Mouse (Mus musculus) midbrain, postnatal 0 days (tissue): ENCODE measurements at regions not wholly inside any gene's neighbourhood (a gene's known extent, or its start where the extent isn't known, plus 50 kb on each side); places are given as distances from the start of the nearest gene placed in this dataset.

Source experiments
- ATAC-seq: fragments of 200-750 bp; cut with Nextera tagmentation; 2 replicates; pipeline ENCODE4 v1.8.0; 2017; ENCODE audit warnings: moderate number of reproducible peaks, mild to moderate bottlenecking, moderate TSS enrichment, moderate library complexity; ENCODE audit not compliant: low FRiP score
- DNase-seq: peaks from one replicate; pipeline ENCODE4 v3.0.0-alpha.2; 2015; ENCODE audit warnings: low spot score
- H3K27ac ChIP-seq: fragments of 300-500 bp; sonication (generic); 2 replicates; pipeline ENCODE4 v1.5.1; 2014; ENCODE audit warnings: low read depth, mild to moderate bottlenecking, low read length, mixed read lengths
- H3K27me3 ChIP-seq: fragments of 300-500 bp; sonication (generic); 2 replicates; pipeline ENCODE4 v1.6.1; 2014; ENCODE audit warnings: low read length, control low read depth, mixed read lengths; ENCODE audit not compliant: insufficient read depth
- H3K36me3 ChIP-seq: fragments of 300-500 bp; sonication (generic); 2 replicates; pipeline ENCODE4 v1.6.1; 2014; ENCODE audit warnings: low read length, control low read depth, mixed read lengths; ENCODE audit not compliant: insufficient read depth
- H3K4me1 ChIP-seq: fragments of 300-500 bp; sonication (generic); 2 replicates; pipeline ENCODE4 v1.6.1; 2014; ENCODE audit warnings: mild to moderate bottlenecking, control low read depth, antibody characterized with exemption, low read length, mixed read lengths; ENCODE audit not compliant: insufficient read depth
- H3K4me2 ChIP-seq: fragments of 300-500 bp; sonication (generic); 2 replicates; pipeline ENCODE4 v1.6.1; 2014; ENCODE audit warnings: low read depth, mild to moderate bottlenecking, low read length, mixed read lengths; ENCODE audit not compliant: poor library complexity, severe bottlenecking
- H3K4me3 ChIP-seq: fragments of 300-500 bp; sonication (generic); 2 replicates; pipeline ENCODE4 v1.5.1; 2014; ENCODE audit warnings: low read depth, mild to moderate bottlenecking, low read length, moderate library complexity
- H3K9ac ChIP-seq: fragments of 300-500 bp; sonication (generic); replicated peaks from 2 replicates; pipeline ENCODE4 v1.6.1; 2014; ENCODE audit warnings: mild to moderate bottlenecking, low read length, moderate library complexity, mixed read lengths; ENCODE audit not compliant: poor library complexity, severe bottlenecking
- H3K9me3 ChIP-seq: fragments of 300-500 bp; sonication (generic); 2 replicates; pipeline ENCODE4 v1.6.1; 2016; ENCODE audit warnings: low read length, control low read depth
- CTCF ChIP-seq: IDR thresholded peaks from 2 replicates; pipeline ENCODE4 v1.5.1; 2016; ENCODE audit warnings: antibody characterized with exemption, mild to moderate bottlenecking
- WGBS: fragments of 180-500 bp; shearing (Covaris S2); extraction: QIAGEN DNeasy Blood & Tissue Kit; methylation state at CpG from one replicate; pipeline ENCODE4 v1.1.7; 2014; 5-methylcytosine and 5-hydroxymethylcytosine counted together

GRCm38 (mm10) chr12:106308291-106308955, 298.4 kb downstream of the Vrk1 start:
- Histone ChIP-seq H3K9ac (no peak overlapping the region), H3K27me3 (peaks cover 10% of the 10 kb centered on the region), H3K9me3 (no peaks in the 10 kb centered on the region), H3K4me1 (peaks cover 4% of the 10 kb centered on the region; the same call in 1 of the 2 replicates), H3K36me3 (no peaks in the 10 kb centered on the region), H3K27ac (no peak overlapping the region), H3K4me3 (no peak overlapping the region), H3K4me2 (no peak overlapping the region)
- TF ChIP-seq CTCF = no peak
- ATAC-seq (no peak), DNase-seq (no peak)
- WGBS = 82% methylated on average over 12 of the region's 12 CpGs

- Histone ChIP-seq H3K4me2 (no peak overlapping the region), H3K4me1 (peaks cover 4% of the 10 kb centered on the region; the same call in 1 of the 2 replicates), H3K9me3 (no peaks in the 10 kb centered on the region), H3K4me3 (no peak overlapping the region), H3K36me3 (no peaks in the 10 kb centered on the region), H3K9ac (no peak overlapping the region), H3K27ac (no peak overlapping the region), H3K27me3 (peaks cover 10% of the 10 kb centered on the region)
- TF ChIP-seq CTCF = no peak
- WGBS = 74% methylated on average over 25 of the region's 25 CpGs
- no peak for DNase-seq
- no peak for ATAC-seq
Observed at GRCm38 (mm10) chr12:106308956-106309610, 299.1 kb downstream of the Vrk1 start.

GRCm38 (mm10) chr12:106310171-106310570, 300.1 kb downstream of the Vrk1 start:
- TF ChIP-seq CTCF = no peak
- H3K4me2 ChIP-seq = peak overlapping the region; percentile 84

GRCm38 (mm10) chr12:106310585-106311319, 300.7 kb downstream of the Vrk1 start:
- H3K4me1 ChIP-seq = peaks cover 4% of the 10 kb centered on the region; the same call in 1 of the 2 replicates
- H3K27ac ChIP-seq = no peak overlapping the region
- ATAC-seq (no peak), DNase-seq (peak; percentile 36)
- no peaks in the 10 kb centered on the region for H3K9me3 ChIP-seq
- peak; percentile 39 for TF ChIP-seq CTCF
- WGBS = 2% methylated on average over 34 of the region's 34 CpGs
- H3K27me3 ChIP-seq = peaks cover 10% of the 10 kb centered on the region
- H3K4me2 ChIP-seq = peak overlapping the region; percentile 84
- H3K36me3 ChIP-seq = no peaks in the 10 kb centered on the region
- peak overlapping the region; percentile 46 for H3K9ac ChIP-seq
- H3K4me3 ChIP-seq = peak overlapping the region; percentile 42

More at GRCm38 (mm10) chr12:106310171-106310570, 300.1 kb downstream of the Vrk1 start:
- Histone ChIP-seq H3K4me1 (peaks cover 4% of the 10 kb centered on the region; the same call in 1 of the 2 replicates), H3K27ac (no peak overlapping the region), H3K4me3 (peak overlapping the region; percentile 42; the same call in 1 of the 2 replicates), H3K27me3 (peaks cover 10% of the 10 kb centered on the region), H3K36me3 (no peaks in the 10 kb centered on the region), H3K9ac (no peak overlapping the region), H3K9me3 (no peaks in the 10 kb centered on the region)
- ATAC-seq (no peak), DNase-seq (no peak)
- 42% methylated on average over 6 of the region's 6 CpGs for WGBS

GRCm38 (mm10) chr12:106311320-106311825, 301.3 kb downstream of the Vrk1 start:
- 37% methylated on average over 7 of the region's 7 CpGs for WGBS
- no peak for DNase-seq
- H3K36me3 ChIP-seq = no peaks in the 10 kb centered on the region
- peaks cover 10% of the 10 kb centered on the region for H3K27me3 ChIP-seq
- peak overlapping the region; percentile 84 for H3K4me2 ChIP-seq
- H3K27ac ChIP-seq = no peak overlapping the region
- no peak overlapping the region; the same call in 1 of the 2 replicates for H3K9ac ChIP-seq
- H3K4me3 ChIP-seq = peak overlapping the region; percentile 42
- H3K9me3 ChIP-seq = no peaks in the 10 kb centered on the region
- peaks cover 4% of the 10 kb centered on the region; the same call in 1 of the 2 replicates for H3K4me1 ChIP-seq
- TF ChIP-seq CTCF = no peak
- ATAC-seq = no peak
